Comparison of ENCODE assay signal across 8 mouse cellular contexts in genomic region chr19:7020224-7020641, GRCm38 (mm10). TPM values are rescaled to one million over a fixed set of nuclear protein-coding genes. Genes with fewer than 3 reads are reported as not detected.
DNase-seq lines count a peak whose midpoint lies in the region; ATAC-seq lines count a peak whose summit lies in the region.

No protein-coding gene starts in this region.

- H3K9me3 ChIP-seq in kidney, embryonic 16.5 days (ENCODE audit: low read length) = no peaks in the 10 kb centered on the region

- no peak overlapping the region for H3K4me3 ChIP-seq in kidney, embryonic 16.5 days (ENCODE audit: low read length)
- no peak overlapping the region for H3K4me3 ChIP-seq in macrophage (ENCODE audit: inconsistent target)

- H3K79me2 ChIP-seq in macrophage (ENCODE audit: inconsistent target) = peaks cover 34% of the 10 kb centered on the region

- H3K9ac ChIP-seq in kidney, embryonic 16.5 days (replicated peaks; ENCODE audit: low read length) = no peak overlapping the region

- H3K4me1 ChIP-seq in kidney, embryonic 16.5 days (ENCODE audit: insufficient read depth, low read length) = no peaks in the 10 kb centered on the region

- ATAC-seq in kidney, embryonic 16.5 days (ENCODE audit: low FRiP score, low TSS enrichment) = peak; percentile 57; the same call in 1 of the 2 replicates

- peak; percentile 59 for DNase-seq in urinary bladder, postnatal 14 days (ENCODE audit: low spot score)
- DNase-seq in urinary bladder, postnatal 4 days (ENCODE audit: low spot score in 2 of 2) = no peak
- peak; percentile 54 for DNase-seq in cerebellum, adult 11 months
- DNase-seq in heart, adult 9 months (ENCODE audit: low spot score in 2 of 2) = peak; percentile 41 to 46
- DNase-seq in spleen, postnatal 10 days (ENCODE audit: low spot score in 2 of 2) = peak; percentile 54 to 80
- DNase-seq in frontal cortex, postnatal 25 days (ENCODE audit: low spot score in 2 of 2) = no peak

- peaks cover 51% of the 10 kb centered on the region for H3K36me3 ChIP-seq in kidney, embryonic 16.5 days (ENCODE audit: insufficient read depth, low read length)
- H3K36me3 ChIP-seq in macrophage (ENCODE audit: inconsistent target) = peaks cover 54% of the 10 kb centered on the region; the same call in 1 of the 2 replicates

- H3K4me2 ChIP-seq in kidney, embryonic 16.5 days (replicated peaks; ENCODE audit: low read depth, low read length) = no peak overlapping the region

- no peak overlapping the region; the same call in 1 of the 2 replicates for H3K27ac ChIP-seq in kidney, embryonic 16.5 days (ENCODE audit: low read length)
- peak overlapping the region; percentile 100 for H3K27ac ChIP-seq in macrophage

- 43% methylated on average over 3 of the region's 3 CpGs for WGBS in kidney, embryonic 16.5 days
- 9% methylated on average over 3 of the region's 3 CpGs for WGBS in macrophage (ENCODE audit: missing documents)

- no peaks in the 10 kb centered on the region for H3K27me3 ChIP-seq in kidney, embryonic 16.5 days (ENCODE audit: insufficient read depth, low read length)

RNA-seq across cellular contexts. Expression of gene Fermt3, which starts 1.0 kb away (rescaled TPM):
- 5.7 and 6.4 TPM in 2 replicates for polyA plus RNA-seq in kidney, embryonic 16.5 days (2015; fragmentation: Nextera tagmentation; extraction: Ambion mirVana)
- 100 to 1,000 TPM in 25 of 26 experiments, 10 to 100 TPM in 1; 37.2 to 733 (median 434) TPM for total RNA-seq in macrophage (2018; cell fraction: chromatin; rRNA removed)
- 100 to 1,000 TPM; 156 to 317 (median 234) TPM for total RNA-seq in macrophage (2018; cell fraction: cytosol; rRNA removed)
- 100 to 1,000 TPM in 24 of 26 experiments, 10 to 100 TPM in 2; 63.6 to 558 (median 382) TPM for total RNA-seq in macrophage (2018; cell fraction: nucleus; rRNA removed)
- polyA plus RNA-seq in macrophage (2018) = 194 to 236 TPM (median 225 TPM) in 3 replicates

RNA-seq across cellular contexts. Expression of gene Stip1, which starts 19.5 kb away (rescaled TPM):
- 305 and 314 TPM in 2 replicates for polyA plus RNA-seq in kidney, embryonic 16.5 days (2015; fragmentation: Nextera tagmentation; extraction: Ambion mirVana)
- total RNA-seq in macrophage (2018; cell fraction: chromatin; rRNA removed) = 10 to 100 TPM; 15.1 to 68.0 (median 30.0) TPM
- 100 to 1,000 TPM in 3 of 26 experiments, 10 to 100 TPM in 23; 58.9 to 126 (median 84.4) TPM for total RNA-seq in macrophage (2018; cell fraction: cytosol; rRNA removed)
- 10 to 100 TPM; 18.8 to 70.9 (median 47.2) TPM for total RNA-seq in macrophage (2018; cell fraction: nucleus; rRNA removed)
- polyA plus RNA-seq in macrophage (2018) = 53.3 to 149 TPM (median 126 TPM) in 3 replicates

RNA-seq across cellular contexts. Expression of gene Trpt1, which starts 24.3 kb away (rescaled TPM):
- polyA plus RNA-seq in kidney, embryonic 16.5 days (2015; fragmentation: Nextera tagmentation; extraction: Ambion mirVana) = 12.6 and 13.1 TPM in 2 replicates
- total RNA-seq in macrophage (2018; cell fraction: chromatin; rRNA removed) = 1 to 10 TPM in 22 of 26 experiments, under 1 TPM in 2, not detected in 2; 0.86 to 5.6 (median 3.3) TPM
- total RNA-seq in macrophage (2018; cell fraction: cytosol; rRNA removed) = 1 to 10 TPM in 13 of 26 experiments, under 1 TPM in 13; 0.45 to 1.7 (median 0.97) TPM
- total RNA-seq in macrophage (2018; cell fraction: nucleus; rRNA removed) = 1 to 10 TPM in 21 of 26 experiments, under 1 TPM in 4, not detected in 1; 0.78 to 6.6 (median 2.1) TPM
- polyA plus RNA-seq in macrophage (2018) = 0.55 to 0.80 TPM (median 0.66 TPM) in 3 replicates

RNA-seq across cellular contexts. Expression of gene Nudt22, which starts 24.3 kb away (rescaled TPM):
- 30.9 and 35.0 TPM in 2 replicates for polyA plus RNA-seq in kidney, embryonic 16.5 days (2015; fragmentation: Nextera tagmentation; extraction: Ambion mirVana)
- 10 to 100 TPM in 2 of 26 experiments, 1 to 10 TPM in 22, under 1 TPM in 1, not detected in 1; 0.93 to 12.8 (median 4.3) TPM for total RNA-seq in macrophage (2018; cell fraction: chromatin; rRNA removed)
- total RNA-seq in macrophage (2018; cell fraction: cytosol; rRNA removed) = 1 to 10 TPM; 2.1 to 8.4 (median 6.4) TPM
- total RNA-seq in macrophage (2018; cell fraction: nucleus; rRNA removed) = 1 to 10 TPM in 25 of 26 experiments, not detected in 1; 1.4 to 9.5 (median 4.6) TPM
- polyA plus RNA-seq in macrophage (2018) = 4.5 to 6.6 TPM (median 5.3 TPM) in 3 replicates

RNA-seq across cellular contexts. Expression of gene Dnajc4, which starts 27.9 kb away (rescaled TPM):
- 26.8 and 27.3 TPM in 2 replicates for polyA plus RNA-seq in kidney, embryonic 16.5 days (2015; fragmentation: Nextera tagmentation; extraction: Ambion mirVana)
- 10 to 100 TPM in 19 of 26 experiments, 1 to 10 TPM in 7; 4.3 to 21.3 (median 12.2) TPM for total RNA-seq in macrophage (2018; cell fraction: chromatin; rRNA removed)
- 10 to 100 TPM; 15.3 to 25.2 (median 21.4) TPM for total RNA-seq in macrophage (2018; cell fraction: cytosol; rRNA removed)
- total RNA-seq in macrophage (2018; cell fraction: nucleus; rRNA removed) = 10 to 100 TPM in 17 of 26 experiments, 1 to 10 TPM in 9; 3.9 to 22.8 (median 13.6) TPM
- polyA plus RNA-seq in macrophage (2018) = 18.1 to 21.0 TPM (median 19.3 TPM) in 3 replicates

Comparison
In these comparisons a context has a peak if more than half of its experiments do, and no peak if none do; other contexts are left out.
1. DNase-seq: peak in urinary bladder, postnatal 14 days (single experiment), cerebellum, adult 11 months (single experiment), heart, adult 9 months (2 of 2) and spleen, postnatal 10 days (2 of 2); none in urinary bladder, postnatal 4 days (0 of 2) and frontal cortex, postnatal 25 days (0 of 2).
2. RNA of gene Fermt3, which starts 1.0 kb away (polyA plus RNA-seq): 194 to 236 TPM in macrophage; 5.7 to 6.4 TPM in kidney, embryonic 16.5 days; every median in the first group is over 10 times any median in the second.